Mouse (Mus musculus): Measurements from ENCODE around the gene Pdia3.

DNA sequence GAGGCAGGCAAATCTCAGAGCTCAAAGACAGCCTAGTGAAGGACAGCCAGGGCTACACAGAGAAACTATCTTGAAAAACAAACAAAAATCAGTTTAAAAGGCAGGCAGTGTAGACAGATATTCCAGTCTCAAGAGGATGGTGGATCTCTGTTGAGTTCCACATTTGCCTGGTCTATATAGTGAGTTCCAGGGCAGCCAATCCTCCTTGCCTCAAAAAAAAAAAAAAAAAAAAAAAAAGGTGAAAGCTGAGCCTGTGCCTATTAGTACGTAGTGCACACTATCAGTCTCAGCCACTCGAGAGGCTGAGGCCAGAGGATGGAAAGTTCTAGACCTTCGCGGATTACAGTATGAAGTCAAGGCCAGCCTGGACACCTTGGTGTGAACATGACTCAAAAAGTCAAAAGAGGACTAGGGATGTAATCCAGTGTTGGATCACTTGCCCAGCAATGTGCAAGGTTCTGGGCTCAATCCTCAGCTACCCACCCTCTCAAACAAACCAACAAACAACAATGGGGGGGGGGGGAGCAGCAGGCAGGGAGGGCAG lies 660 bp upstream of the Pdia3 start:
- no peak for TF ChIP-seq CTCF (conservative IDR thresholded peaks at IDR 0.05; ENCODE audit: insufficient read depth, insufficient read length, low read depth, low read length)
- no peak for TF ChIP-seq POLR2A (IDR thresholded peaks at IDR 0.05; ENCODE audit: low read depth, low read length)

Measured in kidney, adult 2 months (tissue).